Mouse (Mus musculus) embryonic facial prominence, embryonic 14.5 days (tissue): ENCODE measurements around the gene Hdac7. TPM values are rescaled to one million over a fixed set of nuclear protein-coding genes. Genes with fewer than 3 reads are reported as not detected.

Source experiments
- ATAC-seq: fragments of 200-750 bp; cut with Nextera tagmentation; 2 replicates; pipeline ENCODE4 v1.8.0; 2017; ENCODE audit warnings: low read depth, moderate number of reproducible peaks, moderate TSS enrichment
- DNase-seq: peaks from one replicate; pipeline ENCODE4 v3.0.0-alpha.2; 2015; ENCODE audit warnings: low spot score
- H3K27ac ChIP-seq: fragments of 300-500 bp; sonication (generic); replicated peaks from 2 replicates; pipeline ENCODE4 v1.5.1; 2014; ENCODE audit warnings: low read depth, mild to moderate bottlenecking, low read length, moderate library complexity
- H3K27me3 ChIP-seq: fragments of 300-500 bp; sonication (generic); replicated peaks from 2 replicates; pipeline ENCODE4 v1.6.1; 2014; ENCODE audit warnings: low read length; ENCODE audit not compliant: control insufficient read depth, insufficient read depth
- H3K36me3 ChIP-seq: fragments of 300-500 bp; sonication (generic); 2 replicates; pipeline ENCODE4 v1.6.1; 2014; ENCODE audit warnings: low read length, mixed read lengths; ENCODE audit not compliant: control insufficient read depth, insufficient read depth
- H3K4me1 ChIP-seq: fragments of 300-500 bp; sonication (generic); 2 replicates; pipeline ENCODE4 v1.6.1; 2014; ENCODE audit warnings: antibody characterized with exemption, low read length; ENCODE audit not compliant: control insufficient read depth, insufficient read depth
- H3K4me2 ChIP-seq: fragments of 300-500 bp; sonication (generic); 2 replicates; pipeline ENCODE4 v1.6.1; 2014; ENCODE audit warnings: low read depth, mild to moderate bottlenecking, low read length, moderate library complexity, mixed read lengths
- H3K4me3 ChIP-seq: fragments of 300-500 bp; sonication (generic); 2 replicates; pipeline ENCODE4 v1.5.1; 2014; ENCODE audit warnings: low read depth, mild to moderate bottlenecking, low read length
- H3K9ac ChIP-seq: fragments of 300-500 bp; sonication (generic); 2 replicates; pipeline ENCODE4 v1.6.1; 2014; ENCODE audit warnings: low read depth, mild to moderate bottlenecking, low read length, moderate library complexity, mixed read lengths
- H3K9me3 ChIP-seq: fragments of 300-500 bp; sonication (generic); 2 replicates; pipeline ENCODE4 v1.6.1; 2016; ENCODE audit warnings: low read length; ENCODE audit not compliant: control insufficient read depth
- WGBS: fragments of 180-500 bp; shearing (Covaris S2); extraction: QIAGEN DNeasy Blood & Tissue Kit; methylation state at CpG from one replicate; pipeline ENCODE4 v1.1.7; 2014; 5-methylcytosine and 5-hydroxymethylcytosine counted together
- polyA plus RNA-seq: library from polyadenylated mRNA; unstranded; fragments of >200 nt; fragmentation: Nextera tagmentation; extraction: Ambion mirVana; gene quantifications from 2 replicates; pipeline ENCODE4 v1.2.1, GENCODE M21; 2014

Hdac7 gene
- polyA plus RNA-seq, 1 experiment from 2014 or later, result 30.8 TPM

- 43% methylated on average over 9 of the region's 9 CpGs for WGBS
- DNase-seq (no peak), ATAC-seq (no peak)
- H3K27ac ChIP-seq, result no peak overlapping the region
- peaks cover 16% of the 10 kb centered on the region for H3K27me3 ChIP-seq
- H3K4me1 ChIP-seq, result peaks cover 23% of the 10 kb centered on the region
- no peak overlapping the region for H3K4me2 ChIP-seq
- H3K4me3 ChIP-seq, result no peak overlapping the region
- H3K36me3 ChIP-seq, result peaks cover 7% of the 10 kb centered on the region; the same call in 1 of the 2 replicates
- H3K9me3 ChIP-seq, result no peaks in the 10 kb centered on the region
- H3K9ac ChIP-seq, result no peak overlapping the region
Measured at GRCm38 (mm10) chr15:97763256-97764049, 80.8 kb downstream of the Hdac7 start.

- 41% methylated on average over 9 of the region's 9 CpGs for WGBS
- no peak for ATAC-seq
- H3K4me2 ChIP-seq, result no peak overlapping the region
- peaks cover 8% of the 10 kb centered on the region; the same call in 1 of the 2 replicates for H3K36me3 ChIP-seq
- H3K9ac ChIP-seq, result no peak overlapping the region
- peaks cover 19% of the 10 kb centered on the region for H3K4me1 ChIP-seq
- peaks cover 16% of the 10 kb centered on the region for H3K27me3 ChIP-seq
- DNase-seq, result no peak
- no peak overlapping the region for H3K27ac ChIP-seq
- H3K4me3 ChIP-seq, result no peak overlapping the region
- no peaks in the 10 kb centered on the region for H3K9me3 ChIP-seq
Measured at GRCm38 (mm10) chr15:97762733-97763132, 81.6 kb downstream of the Hdac7 start.

GRCm38 (mm10) chr15:97761438-97761837 lies 82.9 kb downstream of the Hdac7 start:
- H3K9me3 ChIP-seq, result no peaks in the 10 kb centered on the region
- DNase-seq (no peak), ATAC-seq (no peak)
- WGBS, result 47% methylated on average over 13 of the region's 13 CpGs
- H3K4me2 ChIP-seq, result no peak overlapping the region
- peaks cover 11% of the 10 kb centered on the region for H3K4me1 ChIP-seq
- no peak overlapping the region for H3K4me3 ChIP-seq
- H3K9ac ChIP-seq, result no peak overlapping the region
- H3K27ac ChIP-seq, result no peak overlapping the region
- H3K36me3 ChIP-seq, result peaks cover 12% of the 10 kb centered on the region
- peaks cover 5% of the 10 kb centered on the region; the same call in 1 of the 2 replicates for H3K27me3 ChIP-seq

- ATAC-seq, result no peak
- no peak for DNase-seq
- 67% methylated on average over 5 of the region's 5 CpGs for WGBS
- H3K4me2 ChIP-seq, result no peak overlapping the region
- H3K9ac ChIP-seq, result no peak overlapping the region
- H3K4me1 ChIP-seq, result peaks cover 9% of the 10 kb centered on the region
- no peak overlapping the region for H3K4me3 ChIP-seq
- peaks cover 12% of the 10 kb centered on the region for H3K36me3 ChIP-seq
- H3K9me3 ChIP-seq, result no peaks in the 10 kb centered on the region
- H3K27ac ChIP-seq, result no peak overlapping the region
- 0 out of 2 replicates have a peak, but pooled peaks cover under 1% of the 10 kb centered on the region for H3K27me3 ChIP-seq
Measured at GRCm38 (mm10) chr15:97760952-97761351, 83.3 kb downstream of the Hdac7 start.

- Histone ChIP-seq H3K36me3 (peaks cover 12% of the 10 kb centered on the region), H3K4me1 (peaks cover 14% of the 10 kb centered on the region), H3K9ac (no peak overlapping the region), H3K4me3 (no peak overlapping the region), H3K27ac (no peak overlapping the region), H3K4me2 (no peak overlapping the region), H3K9me3 (no peaks in the 10 kb centered on the region), H3K27me3 (no peaks in the 10 kb centered on the region)
- WGBS, result 91% methylated on average over 9 of the region's 9 CpGs
- no peak for DNase-seq
- ATAC-seq, result no peak
Measured at GRCm38 (mm10) chr15:97760006-97760405, 84.3 kb downstream of the Hdac7 start.

- WGBS, result 34% methylated on average over 8 of the region's 8 CpGs
- ATAC-seq, result no peak
- peak overlapping the region; percentile 39; the same call in 1 of the 2 replicates for H3K27ac ChIP-seq
Measured at GRCm38 (mm10) chr15:97755361-97755760, 88.9 kb downstream of the Hdac7 start.

GRCm38 (mm10) chr15:97754476-97754875 lies 89.8 kb downstream of the Hdac7 start:
- WGBS, result 40% methylated on average over 6 of the region's 6 CpGs
- Histone ChIP-seq H3K9me3 (no peaks in the 10 kb centered on the region), H3K4me3 (no peak overlapping the region), H3K27me3 (no peaks in the 10 kb centered on the region), H3K9ac (0 out of 2 replicates have a peak overlapping the region, but pooled peaks have one; percentile 16), H3K4me1 (peaks cover 34% of the 10 kb centered on the region), H3K27ac (peak overlapping the region; percentile 39; the same call in 1 of the 2 replicates), H3K4me2 (no peak overlapping the region), H3K36me3 (peaks cover 12% of the 10 kb centered on the region)
- ATAC-seq, result no peak
- peak; percentile 30 for DNase-seq

More at GRCm38 (mm10) chr15:97755361-97755760, 88.9 kb downstream of the Hdac7 start:
- H3K9ac ChIP-seq, result no peak overlapping the region
- no peak overlapping the region for H3K4me3 ChIP-seq
- H3K36me3 ChIP-seq, result peaks cover 12% of the 10 kb centered on the region
- peaks cover 28% of the 10 kb centered on the region for H3K4me1 ChIP-seq
- no peaks in the 10 kb centered on the region for H3K27me3 ChIP-seq
- DNase-seq, result no peak
- no peaks in the 10 kb centered on the region for H3K9me3 ChIP-seq
- no peak overlapping the region for H3K4me2 ChIP-seq

GRCm38 (mm10) chr15:97752491-97752890 lies 91.8 kb downstream of the Hdac7 start:
- H3K4me2 ChIP-seq, result no peak overlapping the region
- no peak overlapping the region for H3K27ac ChIP-seq
- no peak overlapping the region for H3K4me3 ChIP-seq
- ATAC-seq (no peak), DNase-seq (no peak)
- no peaks in the 10 kb centered on the region for H3K27me3 ChIP-seq
- no peak overlapping the region for H3K9ac ChIP-seq
- 91% methylated on average over 5 of the region's 5 CpGs for WGBS
- H3K36me3 ChIP-seq, result peaks cover 4% of the 10 kb centered on the region; the same call in 1 of the 2 replicates
- H3K4me1 ChIP-seq, result peaks cover 34% of the 10 kb centered on the region
- H3K9me3 ChIP-seq, result no peaks in the 10 kb centered on the region
